Mouse (Mus musculus): ENCODE measurements around the gene Spic.

Spic gene

GRCm38 (mm10) chr10:88645448-88645847, 39.4 kb downstream of the Spic start:
- DNase-seq (ENCODE audit: low read depth, low spot score) = no peak

- DNase-seq (ENCODE audit: low read depth, low spot score) = no peak
Observed at GRCm38 (mm10) chr10:88631330-88631953, 53.4 kb downstream of the Spic start.

GRCm38 (mm10) chr10:88630663-88631329, 54.0 kb downstream of the Spic start:
- DNase-seq (ENCODE audit: low read depth, low spot score) = no peak

- no peak for DNase-seq (ENCODE audit: low read depth, low spot score)
Observed at GRCm38 (mm10) chr10:88627052-88627451, 57.8 kb downstream of the Spic start.

- no peak for DNase-seq (ENCODE audit: low read depth, low spot score)
Observed at GRCm38 (mm10) chr10:88626176-88626575, 58.6 kb downstream of the Spic start.

Data from retina, adult 2 months (tissue).